Comparison of ENCODE assay signal across 9 mouse cellular contexts in genomic region chr13:53285261-53285755, GRCm38 (mm10). TPM values are rescaled to one million over a fixed set of nuclear protein-coding genes. Genes with fewer than 3 reads are reported as not detected.
DNase-seq lines count a peak whose midpoint lies in the region; ATAC-seq lines count a peak whose summit lies in the region.
"Had no signal": no experiment of that assay in that cellular context is flagged by ENCODE, and none has a peak within 500 bp of the region (broad histone marks: within the 10 kb centered on the region; RNA-seq: fewer than 3 reads in every experiment).

No protein-coding gene starts in this region.

- peak overlapping the region; percentile 82 for H3K9ac ChIP-seq in forebrain, embryonic 11.5 days (ENCODE audit: low read length)
- H3K9ac ChIP-seq in hindbrain, embryonic 13.5 days: peak overlapping the region; percentile 70
- H3K9ac ChIP-seq in lung, embryonic 16.5 days (ENCODE audit: low read length): peak overlapping the region; percentile 92

- peak; percentile 42 for DNase-seq in urinary bladder, postnatal 25 days (ENCODE audit: low spot score)
- DNase-seq in urinary bladder, postnatal 10 days (ENCODE audit: low spot score): no peak
- DNase-seq in forebrain, embryonic 11.5 days (ENCODE audit: low spot score): peak; percentile 77
- peak; percentile 63 for DNase-seq in testis, postnatal 10 days (ENCODE audit: low spot score)
- DNase-seq in natural killer cell, adult 2 months (ENCODE audit: low spot score in 2 of 2): no peak
- DNase-seq in ovary, postnatal 14 days (ENCODE audit: low spot score): no peak

- H3K36me3 ChIP-seq in forebrain, embryonic 11.5 days (ENCODE audit: control insufficient read depth, insufficient read depth, low read length): no peaks in the 10 kb centered on the region
- no peaks in the 10 kb centered on the region for H3K36me3 ChIP-seq in hindbrain, embryonic 13.5 days
- no peaks in the 10 kb centered on the region for H3K36me3 ChIP-seq in lung, embryonic 16.5 days (ENCODE audit: control insufficient read depth, insufficient read depth, low read length)

- H3K4me3 ChIP-seq in forebrain, embryonic 11.5 days (ENCODE audit: low read depth, low read length): peak overlapping the region; percentile 57
- peak overlapping the region; percentile 53 for H3K4me3 ChIP-seq in hindbrain, embryonic 13.5 days
- peak overlapping the region; percentile 80 for H3K4me3 ChIP-seq in lung, embryonic 16.5 days (ENCODE audit: low read length)
- H3K4me3 ChIP-seq: myocyte had no signal

- ATAC-seq in forebrain, embryonic 11.5 days (replicated peaks; ENCODE audit: low FRiP score): peak; percentile 60
- peak; percentile 63 for ATAC-seq in hindbrain, embryonic 13.5 days (ENCODE audit: low FRiP score)
- peak; percentile 54 for ATAC-seq in lung, embryonic 16.5 days (ENCODE audit: low read depth)

- peak overlapping the region; percentile 66 for H3K4me2 ChIP-seq in forebrain, embryonic 11.5 days (ENCODE audit: low read depth, low read length, severe bottlenecking)
- H3K4me2 ChIP-seq in hindbrain, embryonic 13.5 days: peak overlapping the region; percentile 71
- H3K4me2 ChIP-seq in lung, embryonic 16.5 days (ENCODE audit: low read depth, low read length): peak overlapping the region; percentile 67

- peaks cover 13% of the 10 kb centered on the region; the same call in 1 of the 2 replicates for H3K4me1 ChIP-seq in forebrain, embryonic 11.5 days (replicated peaks; ENCODE audit: control insufficient read depth, insufficient read depth, low read length)
- peaks cover 21% of the 10 kb centered on the region for H3K4me1 ChIP-seq in hindbrain, embryonic 13.5 days (replicated peaks)
- H3K4me1 ChIP-seq in lung, embryonic 16.5 days (replicated peaks; ENCODE audit: control insufficient read depth, insufficient read depth, low read length): peaks cover 35% of the 10 kb centered on the region

- H3K27ac ChIP-seq in forebrain, embryonic 11.5 days (ENCODE audit: low read depth, low read length): peak overlapping the region; percentile 59
- H3K27ac ChIP-seq in hindbrain, embryonic 13.5 days: no peak overlapping the region
- H3K27ac ChIP-seq in lung, embryonic 16.5 days (ENCODE audit: low read length): peak overlapping the region; percentile 79

- under 1% methylated on average over 35 of the region's 35 CpGs for WGBS in forebrain, embryonic 11.5 days
- under 1% methylated on average over 35 of the region's 35 CpGs for WGBS in hindbrain, embryonic 13.5 days
- under 1% methylated on average over 35 of the region's 35 CpGs for WGBS in lung, embryonic 16.5 days

- peaks cover 17% of the 10 kb centered on the region; the same call in 1 of the 2 replicates for H3K27me3 ChIP-seq in forebrain, embryonic 11.5 days (ENCODE audit: control insufficient read depth, insufficient read depth, low read length)
- H3K27me3 ChIP-seq in hindbrain, embryonic 13.5 days: peaks cover 46% of the 10 kb centered on the region
- H3K27me3 ChIP-seq in lung, embryonic 16.5 days (ENCODE audit: control insufficient read depth, insufficient read depth, low read depth, low read length): no peaks in the 10 kb centered on the region

- H3K9me3 ChIP-seq in forebrain, embryonic 11.5 days (ENCODE audit: control insufficient read depth, low read length): no peaks in the 10 kb centered on the region
- no peaks in the 10 kb centered on the region for H3K9me3 ChIP-seq in hindbrain, embryonic 13.5 days
- no peaks in the 10 kb centered on the region for H3K9me3 ChIP-seq in lung, embryonic 16.5 days (ENCODE audit: control insufficient read depth, low read length)

RNA-seq across cellular contexts. Expression of gene Ror2, which starts 0.6 kb away (rescaled TPM):
- polyA plus RNA-seq in forebrain, embryonic 11.5 days (2014; fragmentation: Nextera tagmentation; extraction: Ambion mirVana): 13.1 and 16.4 TPM in 2 replicates
- 3.5 and 4.7 TPM in 2 replicates for polyA plus RNA-seq in hindbrain, embryonic 13.5 days (2015; fragmentation: Nextera tagmentation; extraction: Ambion mirVana)
- 13.4 and 14.7 TPM in 2 replicates for polyA plus RNA-seq in lung, embryonic 16.5 days (2015; fragmentation: Nextera tagmentation; extraction: Ambion mirVana)

Comparison
In these comparisons a context has a peak if more than half of its experiments do, and no peak if none do; other contexts are left out.
1. DNase-seq: peak in urinary bladder, postnatal 25 days (single experiment), forebrain, embryonic 11.5 days (single experiment) and testis, postnatal 10 days (single experiment); none in urinary bladder, postnatal 10 days (single experiment), natural killer cell, adult 2 months (0 of 2) and ovary, postnatal 14 days (single experiment).
2. Peak in every context shown above with its lines, with median percentiles within 50 percentile points of each other: ATAC-seq, H3K4me2 ChIP-seq, H3K4me3 ChIP-seq and H3K9ac ChIP-seq.